Mouse (Mus musculus) bone marrow macrophage, adult 2 months (primary cell): ENCODE measurements around the gene Eln.

Experiments
- CTCF ChIP-seq: IDR thresholded peaks from 2 replicates; pipeline ENCODE4 v1.5.1; 2012; ENCODE audit warnings: low read depth, mild to moderate bottlenecking, low read length, moderate library complexity
- POLR2A ChIP-seq: IDR thresholded peaks from 2 replicates; pipeline ENCODE4 v1.6.1; 2012; ENCODE audit warnings: mild to moderate bottlenecking, low read depth, low read length, borderline replicate concordance

DNA sequence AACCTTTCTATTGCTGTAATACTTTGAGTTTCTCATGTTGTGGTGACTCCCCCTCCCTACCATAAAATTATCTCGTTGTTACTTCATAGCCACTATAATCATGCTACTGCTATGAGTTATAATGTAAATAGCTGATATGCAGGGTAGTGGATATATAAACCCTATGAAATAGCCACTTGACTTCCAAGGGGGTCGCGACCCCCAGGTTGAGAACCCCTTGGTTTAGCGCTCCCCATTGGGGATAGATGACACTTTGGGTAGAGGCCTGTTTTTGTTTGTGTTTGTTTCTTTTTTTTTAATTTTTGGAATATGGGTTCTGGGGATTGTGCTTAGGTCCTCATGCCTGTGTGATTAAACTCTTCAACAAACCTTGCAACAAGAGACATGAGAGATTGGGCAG, 21.8 kb downstream of the Eln start:
- TF ChIP-seq CTCF: no peak
- no peak for TF ChIP-seq POLR2A
